Mouse (Mus musculus) megakaryocyte, embryonic 14.5 days (primary cell): ENCODE measurements around the gene Fto.

Source experiments
- FLI1 ChIP-seq: IDR thresholded peaks from 2 replicates; pipeline ENCODE4 v1.6.1; 2012; ENCODE audit warnings: low read length, inconsistent platforms, mixed read lengths
- GATA1 ChIP-seq: IDR thresholded peaks from 3 replicates; pipeline ENCODE4 v1.6.1; 2012; ENCODE audit warnings: mixed read lengths, low read length, inconsistent platforms, borderline replicate concordance

GRCm38 (mm10) chr8:91534752-91535151 lies 221.4 kb downstream of the Fto start:
- TF ChIP-seq GATA1: no peak
- TF ChIP-seq FLI1: no peak
